Mouse (Mus musculus) CH12.LX (cell line): ENCODE results near the gene Ralgapa1. TPM values are rescaled to one million over a fixed set of nuclear protein-coding genes. Genes with fewer than 3 reads are reported as not detected.

Experiments used
- DNase-seq: peaks from one replicate; pipeline ENCODE4 v3.0.0-alpha.2; 2013; ENCODE audit errors: extremely low read depth
- H3K27ac ChIP-seq: 2 replicates; pipeline ENCODE4 v1.5.1; 2012; ENCODE audit warnings: low read depth, mild to moderate bottlenecking, control low read depth, moderate library complexity; ENCODE audit not compliant: insufficient read depth
- H3K27me3 ChIP-seq: replicated peaks from 2 replicates; pipeline ENCODE3; 2012; ENCODE audit warnings: inconsistent platforms
- H3K36me3 ChIP-seq, 2 experiments: replicated peaks in 1 of 2; 2 replicates each; pipeline versions ENCODE3 to v1.6.1; 2012; ENCODE audit warnings: inconsistent platforms in 1 of 2, low read length in 1 of 2, mild to moderate bottlenecking in 1 of 2, mixed read lengths in 1 of 2, moderate library complexity in 1 of 2; ENCODE audit not compliant: control insufficient read depth in 1 of 2, insufficient read depth in 1 of 2
- H3K4me1 ChIP-seq, 2 experiments: 2 replicates each; pipeline ENCODE4 v1.6.1; 2012; ENCODE audit warnings: inconsistent platforms in 1 of 2, moderate library complexity in 1 of 2; ENCODE audit not compliant: insufficient read depth in 2 of 2, control insufficient read depth in 1 of 2
- H3K4me2 ChIP-seq: 2 replicates; pipeline ENCODE4 v1.6.1; 2012; ENCODE audit warnings: low read depth, mild to moderate bottlenecking, control low read depth; ENCODE audit not compliant: poor library complexity, insufficient read depth, severe bottlenecking
- H3K4me3 ChIP-seq, 3 experiments: fragments of 150-350 bp in 1 of 3; sonication (generic) in 1 of 3; replicated peaks in 1 of 3; 2 replicates each; pipeline versions ENCODE3 to v1.5.1; 2011 to 2012; ENCODE audit warnings: low read depth in 2 of 3, low read length in 2 of 3, mild to moderate bottlenecking in 2 of 3, moderate library complexity in 2 of 3, control low read depth in 1 of 3, improper control_type of control experiment in 1 of 3, inconsistent platforms in 1 of 3, mixed read lengths in 1 of 3; ENCODE audit not compliant: poor library complexity in 1 of 3
- H3K79me2 ChIP-seq: replicated peaks from 2 replicates; pipeline ENCODE4 v1.6.1; 2012; ENCODE audit warnings: mild to moderate bottlenecking, moderate library complexity; ENCODE audit not compliant: control insufficient read depth, poor library complexity, insufficient read depth, severe bottlenecking; ENCODE audit errors: extremely low read depth
- H3K9ac ChIP-seq: 2 replicates; pipeline ENCODE4 v1.6.1; 2012; ENCODE audit warnings: low read depth, mild to moderate bottlenecking, control low read depth, moderate library complexity; ENCODE audit not compliant: insufficient read depth
- H3K9me3 ChIP-seq: replicated peaks from 2 replicates; pipeline ENCODE3; 2012; ENCODE audit warnings: low read length, inconsistent platforms, mixed read lengths
- BHLHE40 ChIP-seq: IDR thresholded peaks from 2 replicates; pipeline ENCODE4 v1.6.1; 2011; ENCODE audit warnings: mild to moderate bottlenecking, low read depth, low read length, improper control_type of control experiment
- CHD1 ChIP-seq: IDR thresholded peaks from 2 replicates; pipeline ENCODE4 v1.6.1; 2012; ENCODE audit warnings: low read depth, low read length, improper control_type of control experiment, inconsistent platforms
- CTCF ChIP-seq, 2 experiments: IDR thresholded peaks in 1 of 2; conservative IDR thresholded peaks in 1 of 2; 2 replicates each; pipeline ENCODE4 v1.5.1; 2011 to 2012; ENCODE audit warnings: low read depth in 2 of 2, low read length in 2 of 2, improper control_type of control experiment in 1 of 2, inconsistent platforms in 1 of 2, mild to moderate bottlenecking in 1 of 2, moderate library complexity in 1 of 2
- E2F4 ChIP-seq: IDR thresholded peaks from 2 replicates; pipeline ENCODE4 v1.6.1; 2011; ENCODE audit warnings: low read depth, low read length, improper control_type of control experiment; ENCODE audit not compliant: insufficient replicate concordance
- GABPA ChIP-seq: IDR thresholded peaks from 2 replicates; pipeline ENCODE4 v1.6.1; 2012; ENCODE audit warnings: low read depth, low read length, improper control_type of control experiment, inconsistent platforms; ENCODE audit not compliant: insufficient replicate concordance
- IRF4 ChIP-seq: IDR thresholded peaks from 2 replicates; pipeline ENCODE4 v1.6.1; 2014; ENCODE audit warnings: low read depth, mild to moderate bottlenecking, inconsistent platforms, low read length, improper control_type of control experiment
- JUND ChIP-seq: conservative IDR thresholded peaks from 2 replicates; pipeline ENCODE4 v1.6.1; 2011; ENCODE audit warnings: low read depth, low read length, improper control_type of control experiment
- KAT2A ChIP-seq: IDR thresholded peaks from 2 replicates; pipeline ENCODE4 v1.6.1; 2012; ENCODE audit warnings: low read length, improper control_type of control experiment, inconsistent platforms; ENCODE audit not compliant: insufficient replicate concordance
- MAFK ChIP-seq: IDR thresholded peaks from 2 replicates; pipeline ENCODE4 v1.6.1; 2011; ENCODE audit warnings: low read length, improper control_type of control experiment; ENCODE audit not compliant: insufficient replicate concordance
- MAX ChIP-seq: IDR thresholded peaks from 2 replicates; pipeline ENCODE4 v1.6.1; 2011; ENCODE audit warnings: low read length, improper control_type of control experiment
- MEF2A ChIP-seq: IDR thresholded peaks from 2 replicates; pipeline ENCODE4 v1.6.1; 2014; ENCODE audit warnings: low read depth, mild to moderate bottlenecking, inconsistent platforms, low read length, improper control_type of control experiment, borderline replicate concordance
- MXI1 ChIP-seq: IDR thresholded peaks from 2 replicates; pipeline ENCODE4 v1.6.1; 2011; ENCODE audit warnings: mild to moderate bottlenecking, low read depth, low read length, improper control_type of control experiment
- MYC ChIP-seq: IDR thresholded peaks from 2 replicates; pipeline ENCODE4 v1.6.1; 2011; ENCODE audit warnings: low read depth, mild to moderate bottlenecking, improper control_type of control experiment, low read length
- NELFE ChIP-seq: IDR thresholded peaks from 2 replicates; pipeline ENCODE4 v1.6.1; 2011; ENCODE audit warnings: low read depth, low read length, improper control_type of control experiment
- NRF1 ChIP-seq: IDR thresholded peaks from 2 replicates; pipeline ENCODE4 v1.6.1; 2014; ENCODE audit warnings: low read depth, mild to moderate bottlenecking, inconsistent platforms, low read length, improper control_type of control experiment, moderate library complexity
- PAX5 ChIP-seq: IDR thresholded peaks from 2 replicates; pipeline ENCODE4 v1.6.1; 2012; ENCODE audit warnings: low read length, inconsistent platforms, mixed read lengths
- POLR2A ChIP-seq: IDR thresholded peaks from 2 replicates; pipeline ENCODE4 v1.6.1; 2011; ENCODE audit warnings: low read depth, mild to moderate bottlenecking, improper control_type of control experiment, low read length
- RAD21 ChIP-seq: IDR thresholded peaks from 2 replicates; pipeline ENCODE4 v1.6.1; 2011; ENCODE audit warnings: low read depth, mild to moderate bottlenecking, low read length, improper control_type of control experiment, moderate library complexity
- RCOR1 ChIP-seq: conservative IDR thresholded peaks from 2 replicates; pipeline ENCODE4 v1.6.1; 2012; ENCODE audit warnings: low read depth, mild to moderate bottlenecking, inconsistent platforms, low read length, improper control_type of control experiment
- SIN3A ChIP-seq: IDR thresholded peaks from 2 replicates; pipeline ENCODE4 v1.6.1; 2012; ENCODE audit warnings: low read length, improper control_type of control experiment, inconsistent platforms
- SMC3 ChIP-seq: IDR thresholded peaks from 2 replicates; pipeline ENCODE4 v1.6.1; 2011; ENCODE audit warnings: low read depth, low read length, improper control_type of control experiment
- TBP ChIP-seq: conservative IDR thresholded peaks from 2 replicates; pipeline ENCODE4 v1.6.1; 2011; ENCODE audit warnings: low read depth, low read length, improper control_type of control experiment
- UBTF ChIP-seq: IDR thresholded peaks from 2 replicates; pipeline ENCODE4 v1.6.1; 2012; ENCODE audit warnings: low read depth, mild to moderate bottlenecking, inconsistent platforms, low read length, improper control_type of control experiment, moderate library complexity
- USF1 ChIP-seq: IDR thresholded peaks from 2 replicates; pipeline ENCODE4 v1.6.1; 2014; ENCODE audit warnings: low read depth, mild to moderate bottlenecking, inconsistent platforms, low read length, improper control_type of control experiment
- USF2 ChIP-seq: conservative IDR thresholded peaks from 2 replicates; pipeline ENCODE4 v1.6.1; 2011; ENCODE audit warnings: low read depth, low read length, improper control_type of control experiment
- ZC3H11A ChIP-seq: IDR thresholded peaks from 2 replicates; pipeline ENCODE4 v1.6.1; 2012; ENCODE audit warnings: low read depth, mild to moderate bottlenecking, inconsistent platforms, low read length, improper control_type of control experiment
- ZKSCAN1 ChIP-seq: IDR thresholded peaks from 2 replicates; pipeline ENCODE4 v1.6.1; 2012; ENCODE audit warnings: low read depth, inconsistent platforms, low read length, improper control_type of control experiment, borderline replicate concordance
- ZMIZ1 ChIP-seq: IDR thresholded peaks from 2 replicates; pipeline ENCODE4 v1.6.1; 2012; ENCODE audit warnings: low read depth, mild to moderate bottlenecking, inconsistent platforms, low read length, improper control_type of control experiment
- ZNF384 ChIP-seq: IDR thresholded peaks from 2 replicates; pipeline ENCODE4 v1.6.1; 2012; ENCODE audit warnings: low read depth, low read length, improper control_type of control experiment, inconsistent platforms
- dilution Hi-C: fragments of 300-500 bp; cut with MboI; formaldehyde crosslinking; loops from 2 replicates; pipeline ENCODE4 v1.14.3; 2020; ENCODE audit warnings: low sequenced_read_pairs; ENCODE audit not compliant: extremely low pct_unique_long_range_greater_than_20kb, extremely low pct_ligation_motif_present
- in situ Hi-C: fragments of 300-500 bp; cut with MboI; formaldehyde crosslinking; loops from 3 replicates; pipeline ENCODE4 v1.14.3; 2019; ENCODE audit warnings: low sequenced_read_pairs, low pct_ligation_motif_present, low pct_unique_long_range_greater_than_20kb, mixed read lengths
- polyA plus RNA-seq: library from polyadenylated mRNA; unstranded; fragments of >175 nt; gene quantifications from 2 replicates; pipeline ENCODE4 v1.2.1, GENCODE M21; 2012; ENCODE audit warnings: low read depth; ENCODE audit not compliant: insufficient read length
- total RNA-seq, 2 experiments: library from RNA; depleted of rRNA; stranded (reverse); fragments of 300-350 nt in 1 of 2; fragments of >200 nt in 1 of 2; gene quantifications; 2 replicates each; pipeline ENCODE4 v1.2.3; 2012 to 2014

Gene Ralgapa1
- total and polyA plus RNA-seq, 3 experiments = 10.3 to 24.4 (median 19.2) TPM

DNA sequence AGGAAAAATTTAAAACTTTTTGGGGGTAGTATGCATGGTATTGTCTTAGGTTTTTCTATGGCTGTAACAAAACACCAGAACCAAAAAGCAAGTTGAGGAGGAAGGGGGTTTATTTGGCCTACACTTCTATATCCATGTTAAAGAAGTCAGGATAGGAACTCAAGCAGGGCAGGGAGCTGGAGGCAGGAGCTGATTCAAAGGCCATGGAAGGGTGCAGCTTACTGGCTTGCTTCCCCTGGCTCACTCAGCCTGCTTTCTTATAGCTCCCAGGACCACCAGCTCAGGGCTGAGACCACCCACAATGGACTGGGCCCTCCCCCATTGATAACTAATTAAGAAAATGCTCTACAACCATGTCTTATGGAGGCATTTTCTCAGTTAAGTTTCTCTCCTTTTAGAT lies 12.0 kb upstream of the Ralgapa1 start:
- peaks cover 6% of the 10 kb centered on the region; the same call in 1 of the 2 replicates for H3K79me2 ChIP-seq
- TF ChIP-seq GABPA (no peak), MAFK (no peak), ZKSCAN1 (no peak), UBTF (no peak), MEF2A (no peak), SMC3 (no peak), CTCF (conservative IDR thresholded peaks at IDR 0.05 in 1 of 2, IDR thresholded peaks at IDR 0.05 in 1 of 2; ENCODE audit: low read depth in 2 of 2, low read length in 2 of 2) (no peak), KAT2A (no peak), USF1 (no peak), ZC3H11A (no peak), TBP (no peak), NELFE (no peak), MYC (no peak)
- TF ChIP-seq, all 38 proteins: peak for 0
- Histone ChIP-seq H3K4me3 (no peak overlapping the region), H3K4me1 (peaks cover 3 to 15% of the 10 kb centered on the region in 2 experiments; a peak in 3 of 4 replicates), H3K9ac (no peak overlapping the region), H3K27me3 (no peaks in the 10 kb centered on the region), H3K9me3 (no peaks in the 10 kb centered on the region), H3K27ac (no peak overlapping the region), H3K36me3 (peaks cover 0 to 2% of the 10 kb centered on the region in 2 experiments), H3K4me2 (no peak overlapping the region)
- dilution Hi-C loops (no loop called here), in situ Hi-C loops (loop anchor here (10.0 kb wide), 2 partner anchors 48 to 318 kb away; no protein-coding TSS in a partner anchor)
- no peak for DNase-seq

DNA sequence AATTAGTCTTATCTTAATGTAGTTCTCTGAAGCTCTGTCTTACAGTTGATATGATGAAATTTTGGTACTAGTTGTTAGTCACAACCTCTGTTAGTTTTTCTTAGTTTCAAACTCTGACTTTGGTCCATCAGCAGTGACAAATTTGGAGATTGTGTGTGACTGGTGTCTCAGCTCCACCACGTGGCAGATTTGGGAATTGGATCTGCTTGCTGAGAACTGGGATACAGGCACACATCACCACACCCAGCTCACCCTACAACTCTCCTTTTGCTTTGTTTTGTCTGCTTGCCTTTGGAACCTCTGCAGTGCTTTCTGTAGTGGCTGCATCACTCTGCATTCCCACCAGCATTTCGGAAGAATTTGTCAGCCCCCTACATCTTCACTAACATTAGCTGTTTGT lies 10.1 kb upstream of the Ralgapa1 start:
- no peak overlapping the region for H3K9ac ChIP-seq
- peaks cover 3 to 8% of the 10 kb centered on the region in 2 experiments; a peak in 2 of 4 replicates for H3K4me1 ChIP-seq
- dilution Hi-C loops = no loop called here
- H3K9me3 ChIP-seq = no peaks in the 10 kb centered on the region
- H3K27ac ChIP-seq = no peak overlapping the region
- in situ Hi-C loops = loop anchor here (10.0 kb wide), 2 partner anchors 46 to 316 kb away; no protein-coding TSS in a partner anchor
- no peaks in the 10 kb centered on the region for H3K27me3 ChIP-seq
- TF ChIP-seq IRF4 = peak; percentile 51; the same call in 1 of the 2 replicates
- TF ChIP-seq RCOR1 = no peak
- no peak for TF ChIP-seq MXI1
- no peak for TF ChIP-seq SIN3A
- TF ChIP-seq ZNF384 = no peak
- TF ChIP-seq MEF2A = peak; percentile 50; the same call in 1 of the 2 replicates
- no peak for TF ChIP-seq UBTF
- TF ChIP-seq BHLHE40 = 0 out of 2 replicates have a peak, but pooled peaks have one; percentile 12
- peak; percentile 36; the same call in 1 of the 2 replicates for TF ChIP-seq JUND
- TF ChIP-seq NELFE = no peak; the same call in 1 of the 2 replicates
- peak; percentile 89 for TF ChIP-seq SMC3
- TF ChIP-seq E2F4 = no peak
- TF ChIP-seq MAFK = no peak
- peak; percentile 84 for TF ChIP-seq MAX
- TF ChIP-seq MYC = peak; percentile 62; the same call in 1 of the 2 replicates
- peak; percentile 49 for TF ChIP-seq ZC3H11A
- TF ChIP-seq RAD21 = peak; percentile 94
- peak; percentile 20; the same call in 1 of the 2 replicates for TF ChIP-seq USF2
- TF ChIP-seq PAX5 = no peak
- no peak for TF ChIP-seq ZMIZ1
- 0 out of 2 replicates have a peak, but pooled peaks have one; percentile 15 for TF ChIP-seq NRF1
- no peak for TF ChIP-seq TBP
- peak; percentile 72 to 96 for TF ChIP-seq CTCF (conservative IDR thresholded peaks at IDR 0.05 in 1 of 2, IDR thresholded peaks at IDR 0.05 in 1 of 2; ENCODE audit: low read depth in 2 of 2, low read length in 2 of 2)
- no peak for TF ChIP-seq CHD1
- TF ChIP-seq POLR2A = no peak
- DNase-seq = peak; percentile 69
- H3K36me3 ChIP-seq = no peaks in the 10 kb centered on the region
- no peaks in the 10 kb centered on the region for H3K79me2 ChIP-seq
- H3K4me3 ChIP-seq = no peak overlapping the region
- H3K4me2 ChIP-seq = no peak overlapping the region
